Mouse (Mus musculus) thymus, postnatal 25 days (tissue): ENCODE data around the gene Iah1.

Experiments
- DNase-seq: peaks from one replicate; pipeline ENCODE4 v3.0.0; 2022

The Iah1 gene

GRCm38 (mm10) chr12:21370035-21370611 lies 53.9 kb downstream of the Iah1 start:
- DNase-seq, result no peak

GRCm38 (mm10) chr12:21373100-21373819 lies 57.1 kb downstream of the Iah1 start, which contains the start of gene Adam17:
Gene Adam17, minus strand, starts transcription at chr12:21373632.
- peak; percentile 96 for DNase-seq
